Mouse (Mus musculus) brain, embryonic 14.5 days (tissue): ENCODE measurements at regions not wholly inside any gene's neighbourhood (a gene's known extent, or its start where the extent isn't known, plus 50 kb on each side); places are given as distances from the start of the nearest gene placed in this dataset.

Experiments
- CTCF ChIP-seq: fragments of 200-500 bp; IDR thresholded peaks from 2 replicates; pipeline ENCODE4 v1.5.1; 2012; ENCODE audit warnings: inconsistent platforms, mild to moderate bottlenecking, moderate library complexity, borderline replicate concordance; ENCODE audit not compliant: insufficient read depth, insufficient read length; ENCODE audit errors: extremely low read depth
- POLR2A ChIP-seq: fragments of 200-500 bp; IDR thresholded peaks from 2 replicates; pipeline ENCODE4 v1.6.1; 2012; ENCODE audit warnings: mild to moderate bottlenecking, inconsistent platforms, borderline replicate concordance; ENCODE audit not compliant: poor library complexity, insufficient read depth, insufficient read length, severe bottlenecking; ENCODE audit errors: extremely low read depth

- no peak for TF ChIP-seq POLR2A
- TF ChIP-seq CTCF: no peak
Observed at GRCm38 (mm10) chrX:40740701-40741344, 659.8 kb upstream of the Gria3 start.
